Mouse (Mus musculus) liver, embryonic 11.5 days (tissue): ENCODE data around the gene Mmel1. TPM values are rescaled to one million over a fixed set of nuclear protein-coding genes. Genes with fewer than 3 reads are reported as not detected.

Source experiments
- ATAC-seq: fragments of 200-750 bp; cut with Nextera tagmentation; replicated peaks from 2 replicates; pipeline ENCODE4 v1.8.0; 2017; ENCODE audit warnings: moderate number of reproducible peaks, mild to moderate bottlenecking, moderate TSS enrichment, moderate library complexity; ENCODE audit not compliant: low FRiP score
- DNase-seq: peaks from one replicate; pipeline ENCODE4 v3.0.0-alpha.2; 2017; ENCODE audit warnings: low spot score
- H3K27ac ChIP-seq: fragments of 300-500 bp; sonication (generic); 2 replicates; pipeline ENCODE4 v1.5.1; 2014; ENCODE audit warnings: mild to moderate bottlenecking, low read depth, low read length, control low read depth
- H3K27me3 ChIP-seq: fragments of 300-500 bp; sonication (generic); replicated peaks from 2 replicates; pipeline ENCODE4 v1.6.1; 2014; ENCODE audit warnings: low read length, mixed read lengths; ENCODE audit not compliant: control insufficient read depth, insufficient read depth
- H3K36me3 ChIP-seq: fragments of 300-500 bp; sonication (generic); 2 replicates; pipeline ENCODE4 v1.6.1; 2014; ENCODE audit warnings: mild to moderate bottlenecking, low read length, moderate library complexity, mixed read lengths; ENCODE audit not compliant: control insufficient read depth, insufficient read depth
- H3K4me1 ChIP-seq: fragments of 300-500 bp; sonication (generic); replicated peaks from 2 replicates; pipeline ENCODE4 v1.6.1; 2014; ENCODE audit warnings: low read length, mixed read lengths; ENCODE audit not compliant: control insufficient read depth, insufficient read depth
- H3K4me2 ChIP-seq: fragments of 300-500 bp; sonication (generic); 2 replicates; pipeline ENCODE4 v1.6.1; 2014; ENCODE audit warnings: mild to moderate bottlenecking, control low read depth, moderate library complexity
- H3K4me3 ChIP-seq: fragments of 300-500 bp; sonication (generic); 2 replicates; pipeline ENCODE4 v1.5.1; 2014; ENCODE audit warnings: low read depth, low read length, control low read depth
- H3K9ac ChIP-seq: fragments of 300-500 bp; sonication (generic); 2 replicates; pipeline ENCODE4 v1.6.1; 2014; ENCODE audit warnings: low read depth, low read length, control low read depth
- H3K9me3 ChIP-seq: fragments of 300-500 bp; sonication (generic); 2 replicates; pipeline ENCODE4 v1.6.1; 2016; ENCODE audit warnings: low read length, inconsistent platforms, mixed read lengths; ENCODE audit not compliant: control insufficient read depth
- WGBS: fragments of 180-500 bp; shearing (Covaris S2); extraction: QIAGEN DNeasy Blood & Tissue Kit; methylation state at CpG from one replicate; pipeline ENCODE4 v1.1.7; 2014; 5-methylcytosine and 5-hydroxymethylcytosine counted together
- polyA plus RNA-seq: library from polyadenylated mRNA; unstranded; fragments of >200 nt; fragmentation: Nextera tagmentation; extraction: Ambion mirVana; gene quantifications from 2 replicates; pipeline ENCODE4 v1.2.1, GENCODE M21; 2014

The Mmel1 gene
- polyA plus RNA-seq, 1 experiment from 2014 or later = 0.25 TPM

DNA sequence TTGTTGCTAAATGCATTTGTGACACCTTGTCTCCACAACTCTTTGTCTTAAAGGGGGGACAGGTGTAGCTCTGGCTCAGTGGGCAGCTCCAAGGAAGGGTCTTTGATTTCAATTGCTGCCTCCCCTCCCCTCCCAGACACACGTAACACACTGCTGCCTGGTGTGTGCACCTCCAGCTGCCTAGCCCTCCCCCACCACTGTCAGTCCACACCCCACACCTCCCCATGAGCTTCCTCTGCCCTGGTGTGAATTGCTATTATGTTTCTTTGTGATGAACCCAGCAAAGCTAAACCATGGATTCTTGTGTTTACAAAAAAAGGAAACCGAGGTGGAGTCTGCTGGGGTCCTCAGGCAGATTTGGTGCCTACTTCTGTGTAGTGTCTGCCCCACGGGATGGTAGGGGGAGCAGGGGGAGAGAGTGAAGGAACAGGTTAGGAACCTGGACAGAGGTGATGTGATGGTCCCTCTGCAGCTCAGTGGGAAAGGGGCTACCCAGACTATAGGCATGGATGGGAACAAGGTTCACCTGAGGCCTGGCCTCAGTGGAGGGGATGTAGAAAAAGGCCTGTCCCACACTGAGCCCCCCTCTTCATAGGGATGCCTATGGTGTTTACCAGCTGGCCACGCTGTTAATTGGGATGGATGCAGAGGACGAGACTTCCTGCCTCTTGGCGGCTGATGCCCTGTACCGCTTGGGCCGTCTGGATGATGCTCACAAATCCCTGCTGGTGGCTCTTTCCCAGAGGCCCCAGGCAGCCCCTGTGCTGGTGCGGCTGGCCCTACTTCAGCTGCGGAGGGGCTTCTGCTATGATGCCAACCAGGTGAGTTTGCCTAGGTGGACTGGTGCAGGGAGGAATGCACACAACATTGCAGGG is 11.8 kb upstream of the Mmel1 start:
- Histone ChIP-seq H3K36me3 (no peaks in the 10 kb centered on the region), H3K9me3 (no peaks in the 10 kb centered on the region; the same call in 1 of the 2 replicates), H3K27ac (no peak overlapping the region), H3K9ac (no peak overlapping the region), H3K4me2 (no peak overlapping the region), H3K4me1 (no peaks in the 10 kb centered on the region), H3K4me3 (no peak overlapping the region), H3K27me3 (peaks cover 48% of the 10 kb centered on the region)
- ATAC-seq (no peak), DNase-seq (no peak)
- WGBS = 61% methylated on average over 10 of the region's 10 CpGs

- Histone ChIP-seq H3K27ac (no peak overlapping the region), H3K4me3 (no peak overlapping the region), H3K36me3 (no peaks in the 10 kb centered on the region), H3K9me3 (no peaks in the 10 kb centered on the region; the same call in 1 of the 2 replicates), H3K4me2 (no peak overlapping the region), H3K9ac (no peak overlapping the region), H3K27me3 (peaks cover 48% of the 10 kb centered on the region), H3K4me1 (no peaks in the 10 kb centered on the region)
- DNase-seq (no peak), ATAC-seq (no peak)
- WGBS = 58% methylated on average over 3 of the region's 3 CpGs
Observed at GRCm38 (mm10) chr4:154858601-154859000, 10.8 kb upstream of the Mmel1 start.

DNA sequence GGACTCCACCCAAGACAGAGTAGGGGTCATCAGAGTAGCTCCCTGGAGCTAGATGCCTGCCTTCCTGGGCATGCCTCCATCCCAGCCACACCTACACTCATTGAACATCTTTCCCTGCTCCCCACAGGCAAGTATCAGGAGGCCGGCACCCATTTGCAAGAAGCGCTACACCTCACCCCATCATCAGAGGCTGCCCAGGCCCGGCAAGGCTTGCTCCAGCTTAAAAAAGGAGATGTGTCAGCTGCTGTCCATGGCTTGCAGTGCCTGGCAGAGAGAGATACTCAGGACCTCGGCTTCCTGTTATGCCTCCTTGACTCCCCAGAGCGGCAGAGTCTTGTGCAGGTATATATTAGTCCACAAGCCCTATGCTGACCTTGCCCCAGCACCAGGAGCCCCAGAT is 7.4 kb upstream of the Mmel1 start:
- peaks cover 15% of the 10 kb centered on the region for H3K27me3 ChIP-seq
- H3K36me3 ChIP-seq = no peaks in the 10 kb centered on the region
- DNase-seq (no peak), ATAC-seq (no peak)
- no peaks in the 10 kb centered on the region; the same call in 1 of the 2 replicates for H3K9me3 ChIP-seq
- 72% methylated on average over 5 of the region's 5 CpGs for WGBS
- H3K9ac ChIP-seq = no peak overlapping the region
- no peak overlapping the region for H3K4me3 ChIP-seq
- no peak overlapping the region for H3K4me2 ChIP-seq
- H3K27ac ChIP-seq = no peak overlapping the region
- peaks cover 2% of the 10 kb centered on the region for H3K4me1 ChIP-seq

- no peak for DNase-seq
- Histone ChIP-seq H3K27me3 (peaks cover 9% of the 10 kb centered on the region; the same call in 1 of the 2 replicates), H3K9ac (no peak overlapping the region)
Observed at GRCm38 (mm10) chr4:154863436-154863935, 5.9 kb upstream of the Mmel1 start.

DNA sequence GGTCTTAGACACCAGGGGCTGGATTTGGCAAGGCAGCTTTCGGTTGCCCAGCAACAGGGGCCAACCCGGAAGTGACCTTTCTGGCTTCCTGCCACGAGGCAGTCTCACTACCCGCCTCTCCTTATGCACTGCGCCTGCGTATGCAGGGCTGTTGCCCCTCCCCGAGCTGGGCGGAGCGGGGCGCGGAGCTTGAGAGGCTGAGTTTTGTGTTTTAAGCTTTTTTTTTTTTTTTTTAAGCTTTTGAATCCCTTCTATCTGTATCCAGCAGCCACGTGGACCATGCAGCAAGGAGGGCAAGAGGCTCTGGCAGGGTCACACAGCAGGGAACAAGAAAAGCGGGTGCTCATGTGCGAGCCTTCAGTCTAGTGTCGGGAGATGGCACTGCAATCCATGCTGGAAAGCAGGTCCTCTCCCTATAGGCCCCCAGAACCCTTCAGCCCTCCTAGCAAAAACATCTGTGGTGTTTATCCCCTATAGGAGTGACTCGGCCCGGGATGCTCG is 5.1 kb upstream of the Mmel1 start:
- H3K9me3 ChIP-seq = no peaks in the 10 kb centered on the region
- H3K9ac ChIP-seq = peak overlapping the region; percentile 63
- peak; percentile 87 for DNase-seq
- peaks cover 2% of the 10 kb centered on the region for H3K4me1 ChIP-seq
- H3K27ac ChIP-seq = 0 out of 2 replicates have a peak overlapping the region, but pooled peaks have one; percentile 28
- H3K4me2 ChIP-seq = peak overlapping the region; percentile 74
- 0 out of 2 replicates have a peak, but pooled peaks cover 6% of the 10 kb centered on the region for H3K27me3 ChIP-seq
- WGBS = 7% methylated on average over 18 of the region's 18 CpGs
- H3K36me3 ChIP-seq = no peaks in the 10 kb centered on the region
- H3K4me3 ChIP-seq = peak overlapping the region; percentile 40
- ATAC-seq = peak; percentile 87

More at GRCm38 (mm10) chr4:154863436-154863935, 5.9 kb upstream of the Mmel1 start:
- Histone ChIP-seq H3K4me1 (peaks cover 2% of the 10 kb centered on the region), H3K4me2 (no peak overlapping the region), H3K27ac (no peak overlapping the region), H3K36me3 (no peaks in the 10 kb centered on the region), H3K9me3 (no peaks in the 10 kb centered on the region), H3K4me3 (no peak overlapping the region)
- ATAC-seq = no peak
- WGBS = 78% methylated on average over 3 of the region's 3 CpGs

GRCm38 (mm10) chr4:154864961-154865760 is 4.2 kb upstream of the Mmel1 start:
- Histone ChIP-seq H3K27me3 (0 out of 2 replicates have a peak, but pooled peaks cover 2% of the 10 kb centered on the region), H3K27ac (0 out of 2 replicates have a peak overlapping the region, but pooled peaks have one; percentile 28)
- 81% methylated on average over 18 of the region's 18 CpGs for WGBS

DNA sequence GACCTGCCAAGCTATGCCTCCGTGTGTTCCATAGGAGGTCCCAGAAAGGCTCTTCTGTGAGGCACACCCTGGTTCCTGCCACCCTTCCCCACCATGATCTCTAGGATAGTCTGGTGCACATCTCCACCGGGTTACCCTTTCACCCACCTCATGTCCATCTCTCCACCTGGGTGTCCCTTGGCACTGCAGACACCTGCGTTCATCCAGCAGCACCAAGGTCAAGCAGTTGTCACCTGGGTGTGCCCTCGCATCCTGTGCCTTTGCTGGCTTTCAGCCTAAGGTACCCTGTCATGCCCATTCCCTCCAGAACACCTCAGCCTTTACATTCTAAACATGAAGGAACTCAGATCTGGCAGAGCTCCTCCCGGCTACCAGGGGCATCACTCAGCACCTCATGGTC is 3.0 kb upstream of the Mmel1 start:
- Histone ChIP-seq H3K4me1 (peaks cover 2% of the 10 kb centered on the region), H3K27ac (no peak overlapping the region), H3K9ac (no peak overlapping the region), H3K9me3 (no peaks in the 10 kb centered on the region), H3K27me3 (0 out of 2 replicates have a peak, but pooled peaks cover 4% of the 10 kb centered on the region), H3K36me3 (no peaks in the 10 kb centered on the region), H3K4me2 (no peak overlapping the region), H3K4me3 (no peak overlapping the region)
- DNase-seq (no peak), ATAC-seq (no peak)
- 73% methylated on average over 5 of the region's 5 CpGs for WGBS

More at GRCm38 (mm10) chr4:154864961-154865760, 4.2 kb upstream of the Mmel1 start:
- peak overlapping the region; percentile 74 for H3K4me2 ChIP-seq
- no peaks in the 10 kb centered on the region for H3K36me3 ChIP-seq
- H3K4me3 ChIP-seq = no peak overlapping the region
- no peak for ATAC-seq
- peak overlapping the region; percentile 63; the same call in 1 of the 2 replicates for H3K9ac ChIP-seq
- peaks cover 2% of the 10 kb centered on the region for H3K4me1 ChIP-seq
- no peaks in the 10 kb centered on the region for H3K9me3 ChIP-seq
- DNase-seq = no peak

- Histone ChIP-seq H3K4me2 (no peak overlapping the region), H3K4me1 (peaks cover 2% of the 10 kb centered on the region), H3K27ac (no peak overlapping the region), H3K9me3 (no peaks in the 10 kb centered on the region), H3K36me3 (no peaks in the 10 kb centered on the region), H3K9ac (no peak overlapping the region), H3K27me3 (0 out of 2 replicates have a peak, but pooled peaks cover 7% of the 10 kb centered on the region), H3K4me3 (no peak overlapping the region)
- DNase-seq (no peak), ATAC-seq (no peak)
- WGBS = 72% methylated on average over 6 of the region's 6 CpGs
Observed at GRCm38 (mm10) chr4:154867257-154867656, 2.1 kb upstream of the Mmel1 start.
